In the genomic region with DNA sequence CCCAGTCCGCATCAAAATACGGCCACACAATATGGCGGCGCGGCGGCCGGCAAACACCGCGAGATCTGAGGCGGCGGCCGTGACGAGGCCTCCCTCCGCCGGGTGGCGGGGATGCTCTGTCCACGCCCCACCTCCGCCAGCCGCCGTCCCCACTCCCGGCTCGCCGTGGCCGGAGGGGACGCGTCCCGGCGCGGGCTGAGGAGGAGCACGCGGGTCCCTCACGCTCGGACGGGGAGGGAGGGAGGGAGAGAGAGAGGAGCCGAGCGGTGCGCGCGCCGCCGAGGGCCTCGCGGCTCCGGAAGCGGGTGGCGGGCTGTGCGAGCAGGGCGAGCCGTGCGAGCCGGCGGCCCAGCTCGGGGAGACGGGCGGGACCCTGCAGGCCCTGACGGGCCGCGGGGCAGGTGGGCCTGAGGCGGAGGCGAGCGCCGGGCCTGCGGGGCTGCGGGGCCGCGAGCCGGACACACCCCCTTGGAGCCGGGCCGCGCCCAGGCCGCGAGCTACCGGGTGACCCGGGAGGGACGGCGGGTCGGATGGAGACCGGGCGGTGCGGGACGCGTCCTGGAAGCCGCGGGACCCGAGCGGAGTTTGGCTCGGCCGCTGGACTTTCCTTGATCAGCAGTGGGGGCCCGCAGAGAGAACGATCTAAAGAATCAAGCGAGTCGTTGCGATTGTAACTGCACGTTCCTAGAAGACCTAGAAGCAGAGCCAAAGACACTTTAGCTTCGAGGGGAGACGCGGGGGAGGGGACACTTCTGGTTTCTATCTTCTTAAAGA, we compare ENCODE assay signal across 8 mouse cellular contexts. TPM values are rescaled to one million over a fixed set of nuclear protein-coding genes. Genes with fewer than 3 reads are reported as not detected.
DNase-seq lines count a peak whose midpoint lies in the region; ATAC-seq and TF ChIP-seq lines count a peak whose summit lies in the region.

Tab2 (minus strand) TSS at position 3 of the 774 bp plus-strand sequence.

- ATAC-seq in activated CD4-positive, CD25-positive, alpha-beta regulatory T cell, adult 4 months: peak; percentile 63
- peak; percentile 85 for ATAC-seq in megakaryocyte progenitor cell, adult 5-6 weeks (replicated peaks; ENCODE audit: poor library complexity)

- peak; percentile 91 for DNase-seq in gastrocnemius, postnatal 10 days
- peak; percentile 92 for DNase-seq in induced T-regulatory cell, adult 2 months (ENCODE audit: low read depth)
- DNase-seq in left cerebral cortex, adult 9 months (ENCODE audit: low spot score in 2 of 2): peak; percentile 74 to 90
- DNase-seq in right cerebral cortex, postnatal 14 days: peak; percentile 92
- peak; percentile 88 to 92 for DNase-seq in urinary bladder, postnatal 36 days (ENCODE audit: low spot score in 2 of 2)

- TF ChIP-seq CTCF in cortical plate, adult 2 months (IDR thresholded peaks at IDR 0.05; ENCODE audit: extremely low read depth, insufficient read depth, low read length): no peak

- peaks cover 6% of the 10 kb centered on the region for H3K4me1 ChIP-seq in cortical plate, adult 2 months (ENCODE audit: control insufficient read depth, insufficient read depth, low read length)

- 0 out of 2 replicates have a peak, but pooled peaks have one; percentile 29 for TF ChIP-seq POLR2A in cortical plate, adult 2 months (IDR thresholded peaks at IDR 0.05; ENCODE audit: extremely low read depth, insufficient read depth, low read length)

- peak within 1 kb of the TSS; percentile 98 for H3K27ac ChIP-seq in cortical plate, adult 2 months (ENCODE audit: insufficient read depth, low read length)

- H3K4me3 ChIP-seq in cortical plate, adult 2 months (ENCODE audit: insufficient read depth, low read length): peak within 1 kb of the TSS; percentile 87

RNA-seq across cellular contexts. Expression of gene Tab2, which starts in this region (rescaled TPM):
- 10 to 100 TPM; 31.7 to 38.9 TPM for polyA plus RNA-seq in activated CD4-positive, CD25-positive, alpha-beta regulatory T cell, adult 4 months (2017; shearing (Covaris generic))
- 36.1 and 36.8 TPM in 2 replicates for polyA plus RNA-seq in cortical plate, adult 2 months (2012; rRNA removed)
- 10 to 100 TPM; 56.4 to 64.1 TPM for total RNA-seq in gastrocnemius, postnatal 10 days (2021)
- total RNA-seq in megakaryocyte progenitor cell, adult 5-6 weeks (2015): 157 and 200 TPM in 2 replicates
- total RNA-seq in megakaryocyte progenitor cell, adult 5-6 weeks (2017): 51.8 and 68.7 TPM in 2 replicates

Comparison
In these comparisons a context has a peak if more than half of its experiments do, and no peak if none do; other contexts are left out.
1. Peak in every context shown above with its lines: DNase-seq, ATAC-seq, H3K4me3 ChIP-seq and H3K27ac ChIP-seq.